Mouse (Mus musculus) cerebellum, adult 11-12 months (tissue): ENCODE measurements around the gene Ptprs.

Experiments
- DNase-seq: peaks from one replicate; pipeline ENCODE4 v3.0.0; 2022

The Ptprs gene

DNA sequence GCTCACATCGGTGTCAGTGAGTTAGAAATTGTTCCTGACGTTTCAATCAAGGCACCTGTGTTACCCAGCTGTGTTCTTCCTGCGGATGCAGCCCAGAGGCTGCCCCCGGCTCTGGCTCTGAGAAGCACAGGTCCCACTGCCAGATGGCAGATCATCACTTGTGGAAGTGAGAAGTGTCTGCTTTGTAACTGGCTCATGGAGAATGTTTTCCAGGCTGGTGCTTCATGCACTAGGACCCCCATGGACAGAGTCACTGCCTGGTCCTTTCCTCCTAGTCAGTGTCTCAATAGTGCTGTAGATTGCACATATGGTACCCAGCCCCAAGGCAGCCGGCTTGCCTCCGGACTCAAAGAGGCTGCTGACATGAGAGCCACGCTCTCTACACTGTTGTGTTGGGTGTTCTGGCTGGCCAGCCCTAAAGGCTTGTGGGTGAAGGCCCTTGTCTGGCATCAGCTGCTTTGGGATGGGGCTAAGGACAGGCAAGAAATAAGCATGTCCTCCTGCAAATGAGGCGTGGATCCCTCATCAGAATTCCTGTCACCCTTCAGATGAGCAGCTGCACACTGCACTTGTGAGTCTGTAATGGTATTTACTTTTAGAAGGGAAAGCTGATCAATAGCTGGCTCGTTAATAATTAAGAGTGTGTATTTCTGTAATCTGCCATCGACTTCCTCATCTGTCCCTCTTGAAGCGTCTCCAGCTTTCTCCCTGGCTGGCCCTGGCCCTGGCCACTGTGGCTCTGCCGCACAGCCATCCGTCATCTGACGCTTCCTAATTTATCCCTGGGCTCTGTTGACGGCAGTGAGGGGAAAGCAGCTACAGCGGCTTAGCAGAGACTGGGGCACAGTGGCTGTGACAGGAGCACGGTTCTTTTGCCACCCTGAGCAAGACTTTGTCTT, 102.9 kb downstream of the Ptprs start:
- no peak for DNase-seq

DNA sequence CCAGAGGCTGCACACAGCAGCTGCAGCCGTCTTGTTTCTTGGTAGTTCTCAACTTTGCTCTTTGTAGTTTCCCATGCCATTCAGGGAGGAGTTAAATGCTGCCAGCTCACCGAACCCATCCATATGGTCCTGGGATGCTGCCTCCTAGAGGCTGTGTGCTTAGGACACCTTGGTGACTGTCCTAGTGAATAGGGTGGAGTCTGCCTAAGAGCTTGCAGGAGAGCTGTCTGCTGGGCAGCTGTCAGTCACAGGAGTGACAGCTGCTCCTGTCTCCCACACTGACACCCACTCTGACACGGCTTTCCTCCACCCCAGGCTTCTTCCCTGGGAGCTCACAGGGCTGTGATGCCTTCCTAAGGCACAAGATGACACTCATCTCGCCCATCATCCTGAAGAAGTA, 104.2 kb downstream of the Ptprs start:
- no peak for DNase-seq

DNA sequence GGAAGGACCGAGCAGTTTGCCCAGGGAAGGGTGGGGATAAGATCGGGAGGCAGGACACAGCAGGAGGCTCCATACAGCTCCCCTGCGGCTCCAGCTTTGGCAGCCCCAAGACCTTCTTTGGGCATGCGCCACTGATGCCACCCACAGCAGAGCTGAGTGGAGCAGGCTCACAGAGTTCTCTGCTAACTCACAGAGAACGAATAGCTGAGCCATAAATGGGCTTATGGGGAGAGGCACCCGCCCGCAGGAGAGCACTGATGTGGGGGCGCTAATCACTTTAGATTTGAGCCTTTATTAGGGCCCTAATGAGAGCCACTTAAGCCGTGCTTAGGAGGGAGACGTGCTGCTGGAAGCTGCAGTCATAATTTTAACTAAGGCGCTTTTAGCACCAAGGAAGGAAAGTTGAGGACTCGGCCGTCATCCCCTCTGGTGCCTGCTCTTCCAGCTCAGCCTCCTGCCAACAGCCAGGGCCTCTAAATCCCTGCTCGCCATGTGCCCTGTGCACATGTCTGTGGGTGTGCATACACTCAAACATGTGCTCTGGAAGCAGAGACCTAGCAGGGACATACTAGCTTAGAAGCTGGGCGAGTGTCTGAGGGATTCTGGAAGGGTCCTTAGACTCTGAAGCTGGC, 105.1 kb downstream of the Ptprs start:
- DNase-seq = no peak

DNA sequence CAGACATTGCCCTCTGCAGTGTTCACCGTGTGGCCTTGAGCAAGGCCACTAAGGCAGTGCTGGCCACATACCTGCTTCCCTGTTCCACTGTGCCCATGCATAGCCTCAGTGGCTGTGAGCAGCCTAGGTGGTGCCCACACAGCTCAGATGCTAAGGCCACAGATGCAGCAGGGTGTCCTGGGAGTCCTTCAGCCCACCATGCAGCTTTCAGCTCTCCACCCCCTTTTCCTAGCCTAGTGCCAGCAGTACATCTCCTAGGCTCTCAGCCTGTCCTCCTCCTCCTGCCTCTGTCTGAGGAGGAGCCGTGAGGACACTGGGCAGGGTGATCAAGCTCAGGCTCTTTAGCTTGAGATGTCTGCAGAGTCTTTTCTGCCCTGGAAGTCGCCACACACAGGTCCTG, 106.2 kb downstream of the Ptprs start:
- DNase-seq = no peak

DNA sequence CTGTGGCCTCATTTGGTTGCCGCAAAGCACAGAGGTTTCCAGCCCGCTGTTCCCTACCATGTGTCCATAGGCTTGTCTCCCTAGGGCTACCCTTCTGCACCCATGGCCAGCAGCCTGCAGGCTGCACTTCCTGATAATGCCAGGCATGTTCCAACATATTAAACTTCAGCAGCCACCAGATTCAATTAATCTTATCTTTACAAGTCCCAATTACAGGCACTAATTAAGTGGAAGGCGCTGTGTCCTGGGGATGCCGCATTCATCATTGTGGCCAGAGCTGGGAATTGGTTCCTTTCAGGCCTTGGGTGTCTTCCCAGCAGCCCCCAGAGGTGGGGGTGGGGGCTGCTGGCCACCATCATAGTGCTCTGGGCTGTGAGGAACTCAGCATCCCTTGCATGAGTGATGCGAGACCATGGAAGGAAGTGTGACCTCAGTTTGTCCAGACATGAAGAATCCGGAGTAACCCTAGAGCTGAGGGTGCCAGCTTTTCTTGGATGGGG, 107.9 kb downstream of the Ptprs start:
- no peak for DNase-seq

DNA sequence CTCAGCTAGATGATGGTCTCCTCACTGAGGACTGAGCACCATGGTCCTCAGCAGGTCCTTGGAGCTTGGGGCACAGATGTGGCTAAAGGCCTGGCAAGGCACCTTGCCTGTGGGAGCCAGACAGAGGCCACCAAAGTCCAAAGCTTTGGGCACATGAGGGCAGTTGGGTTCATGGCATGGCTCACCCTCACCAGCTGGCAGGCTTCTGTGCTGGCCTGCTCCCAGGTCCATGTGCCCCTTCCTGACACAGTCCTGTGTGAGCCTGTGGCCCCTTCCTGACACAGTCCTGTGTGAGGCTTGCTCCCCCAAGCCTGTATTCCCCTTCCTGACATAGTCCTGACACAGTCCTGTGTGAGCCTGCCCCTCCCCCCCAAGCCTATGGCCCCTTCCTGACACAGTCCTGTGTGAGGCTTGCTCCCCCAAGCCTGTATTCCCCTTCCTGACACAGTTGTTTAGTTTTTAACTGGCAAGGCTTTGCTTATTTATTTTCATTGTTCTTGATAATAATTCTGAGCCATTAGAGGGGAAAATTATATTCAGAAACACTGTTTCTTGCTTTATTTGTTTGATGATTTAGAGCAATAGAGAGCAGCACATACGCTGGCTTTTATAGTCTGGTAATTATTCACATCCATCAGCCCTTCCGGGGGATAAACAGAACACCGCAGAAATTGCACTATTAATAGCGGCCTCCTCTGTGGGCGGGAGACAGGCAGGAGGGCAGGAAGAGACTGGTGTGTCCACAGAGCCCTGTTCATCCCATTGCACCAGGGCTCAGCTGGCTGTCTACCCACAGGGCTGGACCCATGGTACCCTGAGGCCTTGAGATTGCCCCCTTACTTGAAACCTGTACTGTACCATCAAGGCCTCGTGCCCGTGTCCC, 110.3 kb downstream of the Ptprs start:
- DNase-seq = no peak
